Mouse (Mus musculus) liver, postnatal 0 days (tissue): ENCODE results near the gene Prkar1a.

ENCODE experiments used
- CTCF ChIP-seq: sonication (generic); IDR thresholded peaks from 2 replicates; pipeline ENCODE4 v1.5.1; 2016; ENCODE audit warnings: antibody characterized with exemption, low read depth
- EP300 ChIP-seq: IDR thresholded peaks from 2 replicates; pipeline ENCODE4 v1.6.1; 2016; ENCODE audit warnings: antibody characterized with exemption, low read depth, mild to moderate bottlenecking

GRCm38 (mm10) chr11:109616352-109616751, 32.9 kb upstream of the Prkar1a start:
- TF ChIP-seq CTCF (no peak), EP300 (peak; percentile 66)
